Mouse (Mus musculus): Measurements from ENCODE around the gene Cep250. TPM values are rescaled to one million over a fixed set of nuclear protein-coding genes. Genes with fewer than 3 reads are reported as not detected.

The Cep250 gene
- polyA plus RNA-seq (2014; fragmentation: Illumina TruSeq; extraction: RNeasy Lipid Tissue Mini Kit (QIAGEN cat#74804); ENCODE audit: low read depth, low replicate concordance): 26.5 TPM

GRCm38 (mm10) chr2:155956134-155957059 is at the start of gene Cep250:
Gene Cep250, plus strand, starts transcription at chr2:155956458.

GRCm38 (mm10) chr2:155929531-155930442 is 26.5 kb upstream of the Cep250 start, which contains the start of gene Uqcc1:
Gene Uqcc1, minus strand, starts transcription at chr2:155930310.

GRCm38 (mm10) chr2:155940681-155941080 is 15.6 kb upstream of the Cep250 start, which contains the start of gene Gm15557:
Gene Gm15557, plus strand, starts transcription at chr2:155940728.

GRCm38 (mm10) chr2:155945124-155945523 is 11.1 kb upstream of the Cep250 start, which contains the start of gene Gdf5:
Gene Gdf5, minus strand, starts transcription at chr2:155945367.

GRCm38 (mm10) chr2:156007888-156008532 is 51.8 kb downstream of the Cep250 start, which contains the start of the genes 6430550D23Rik and Ergic3:
Gene 6430550D23Rik, minus strand, starts transcription at chr2:156007977.
Gene Ergic3, plus strand, starts transcription at chr2:156008045.

Other genes with a start within 250 kb of the Cep250 start
- 51.9 TPM for gene Edem2, start 227.0 kb upstream of the Cep250 start, polyA plus RNA-seq (2014; fragmentation: Illumina TruSeq; extraction: RNeasy Lipid Tissue Mini Kit (QIAGEN cat#74804); ENCODE audit: low read depth, low replicate concordance)
- gene Gm17581, start 220.6 kb upstream of the Cep250 start, polyA plus RNA-seq (2014; fragmentation: Illumina TruSeq; extraction: RNeasy Lipid Tissue Mini Kit (QIAGEN cat#74804); ENCODE audit: low read depth, low replicate concordance): not detected
- 10.4 TPM for gene Procr, start 205.3 kb upstream of the Cep250 start, polyA plus RNA-seq (2014; fragmentation: Illumina TruSeq; extraction: RNeasy Lipid Tissue Mini Kit (QIAGEN cat#74804); ENCODE audit: low read depth, low replicate concordance)
- 0.06 TPM for gene Mmp24, start 181.1 kb upstream of the Cep250 start, polyA plus RNA-seq (2014; fragmentation: Illumina TruSeq; extraction: RNeasy Lipid Tissue Mini Kit (QIAGEN cat#74804); ENCODE audit: low read depth, low replicate concordance)
- 52.0 TPM for gene BC029722, start 137.0 kb upstream of the Cep250 start, polyA plus RNA-seq (2014; fragmentation: Illumina TruSeq; extraction: RNeasy Lipid Tissue Mini Kit (QIAGEN cat#74804); ENCODE audit: low read depth, low replicate concordance)
- gene Eif6, start 129.5 kb upstream of the Cep250 start, polyA plus RNA-seq (2014; fragmentation: Illumina TruSeq; extraction: RNeasy Lipid Tissue Mini Kit (QIAGEN cat#74804); ENCODE audit: low read depth, low replicate concordance): 57.7 TPM
- not detected for gene Fam83c, start 121.6 kb upstream of the Cep250 start, polyA plus RNA-seq (2014; fragmentation: Illumina TruSeq; extraction: RNeasy Lipid Tissue Mini Kit (QIAGEN cat#74804); ENCODE audit: low read depth, low replicate concordance)
- 50.0 TPM for gene Uqcc1, start 26.1 kb upstream of the Cep250 start, polyA plus RNA-seq (2014; fragmentation: Illumina TruSeq; extraction: RNeasy Lipid Tissue Mini Kit (QIAGEN cat#74804); ENCODE audit: low read depth, low replicate concordance)
- gene Gm15557, start 15.7 kb upstream of the Cep250 start, polyA plus RNA-seq (2014; fragmentation: Illumina TruSeq; extraction: RNeasy Lipid Tissue Mini Kit (QIAGEN cat#74804); ENCODE audit: low read depth, low replicate concordance): not detected
- 0.42 TPM for gene Gdf5, start 11.1 kb upstream of the Cep250 start, polyA plus RNA-seq (2014; fragmentation: Illumina TruSeq; extraction: RNeasy Lipid Tissue Mini Kit (QIAGEN cat#74804); ENCODE audit: low read depth, low replicate concordance)
- gene 6430550D23Rik, start 51.5 kb downstream of the Cep250 start, polyA plus RNA-seq (2014; fragmentation: Illumina TruSeq; extraction: RNeasy Lipid Tissue Mini Kit (QIAGEN cat#74804); ENCODE audit: low read depth, low replicate concordance): 3.1 TPM
- 199 TPM for gene Ergic3, start 51.6 kb downstream of the Cep250 start, polyA plus RNA-seq (2014; fragmentation: Illumina TruSeq; extraction: RNeasy Lipid Tissue Mini Kit (QIAGEN cat#74804); ENCODE audit: low read depth, low replicate concordance)
- gene Fer1l4, start 96.5 kb downstream of the Cep250 start, polyA plus RNA-seq (2014; fragmentation: Illumina TruSeq; extraction: RNeasy Lipid Tissue Mini Kit (QIAGEN cat#74804); ENCODE audit: low read depth, low replicate concordance): 5.1 TPM
- 7.4 TPM for gene Spag4, start 108.7 kb downstream of the Cep250 start, polyA plus RNA-seq (2014; fragmentation: Illumina TruSeq; extraction: RNeasy Lipid Tissue Mini Kit (QIAGEN cat#74804); ENCODE audit: low read depth, low replicate concordance)
- 29.0 TPM for gene Cpne1, start 155.5 kb downstream of the Cep250 start, polyA plus RNA-seq (2014; fragmentation: Illumina TruSeq; extraction: RNeasy Lipid Tissue Mini Kit (QIAGEN cat#74804); ENCODE audit: low read depth, low replicate concordance)
- 9.8 TPM for gene Rbm12, start 155.5 kb downstream of the Cep250 start, polyA plus RNA-seq (2014; fragmentation: Illumina TruSeq; extraction: RNeasy Lipid Tissue Mini Kit (QIAGEN cat#74804); ENCODE audit: low read depth, low replicate concordance)
- 12.3 TPM for gene Gm28036, start 170.6 kb downstream of the Cep250 start, polyA plus RNA-seq (2014; fragmentation: Illumina TruSeq; extraction: RNeasy Lipid Tissue Mini Kit (QIAGEN cat#74804); ENCODE audit: low read depth, low replicate concordance)
- gene Romo1, start 187.6 kb downstream of the Cep250 start, polyA plus RNA-seq (2014; fragmentation: Illumina TruSeq; extraction: RNeasy Lipid Tissue Mini Kit (QIAGEN cat#74804); ENCODE audit: low read depth, low replicate concordance): 219 TPM
- 44.4 TPM for gene Nfs1, start 187.7 kb downstream of the Cep250 start, polyA plus RNA-seq (2014; fragmentation: Illumina TruSeq; extraction: RNeasy Lipid Tissue Mini Kit (QIAGEN cat#74804); ENCODE audit: low read depth, low replicate concordance)
- gene Rbm39, start 223.8 kb downstream of the Cep250 start, polyA plus RNA-seq (2014; fragmentation: Illumina TruSeq; extraction: RNeasy Lipid Tissue Mini Kit (QIAGEN cat#74804); ENCODE audit: low read depth, low replicate concordance): 182 TPM
- gene Phf20, start 240.0 kb downstream of the Cep250 start, polyA plus RNA-seq (2014; fragmentation: Illumina TruSeq; extraction: RNeasy Lipid Tissue Mini Kit (QIAGEN cat#74804); ENCODE audit: low read depth, low replicate concordance): 15.1 TPM